Mouse (Mus musculus) kidney, adult 18-20 months (tissue): ENCODE results near the gene Slc30a7.

Experiments
- DNase-seq: peaks from one replicate; pipeline ENCODE4 v3.0.0; 2021

Gene Slc30a7

DNA sequence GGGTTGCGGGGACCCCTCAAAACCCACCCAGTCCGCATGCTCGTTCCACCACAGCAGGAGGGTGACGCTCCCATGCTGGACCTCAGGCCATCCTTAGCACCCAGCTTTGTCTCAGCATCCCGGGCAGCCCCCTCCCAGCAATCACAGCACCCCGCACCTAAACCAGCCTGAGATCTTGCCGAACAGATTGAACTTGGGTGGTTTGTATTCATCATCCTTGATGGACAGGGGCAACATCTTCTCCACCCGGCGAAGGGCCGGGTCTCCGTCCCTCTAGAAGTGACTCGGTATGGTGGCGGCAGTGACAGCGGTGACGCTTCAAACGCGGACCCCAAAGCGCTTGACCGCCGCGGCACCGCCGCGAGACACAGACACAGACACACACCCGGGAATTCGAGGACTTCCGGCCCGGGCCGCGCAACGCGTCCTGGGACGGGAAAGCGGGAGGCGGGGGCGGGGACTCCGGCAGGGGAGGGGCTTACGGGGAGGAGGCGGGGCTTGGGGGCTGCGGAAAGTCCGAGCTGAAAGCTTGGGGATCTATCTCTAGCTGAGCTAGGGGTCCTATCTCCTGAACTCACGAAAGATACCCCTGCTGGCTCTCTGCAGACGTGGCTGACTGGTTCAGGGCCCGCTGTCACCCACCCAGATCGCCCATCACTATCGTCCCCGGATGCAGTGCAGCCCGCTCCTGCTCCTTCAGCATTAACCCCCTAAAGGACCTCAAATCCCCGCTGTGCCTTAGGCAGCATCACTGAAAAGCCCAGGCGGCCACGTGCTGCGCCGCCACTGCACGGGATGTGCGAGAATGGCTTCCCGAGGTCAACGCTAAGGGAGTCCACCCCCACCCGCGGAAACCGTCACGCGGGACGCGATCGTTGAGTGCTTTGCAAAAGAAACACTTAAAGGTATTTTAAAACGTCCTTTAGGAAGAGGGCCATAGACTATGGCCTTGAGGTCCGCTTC, at the start of gene Slc30a7, which contains the start of gene Extl2:
TSS of gene Slc30a7 (minus strand) at position 429 of the 963 bp plus-strand sequence.
TSS of gene Extl2 (plus strand) at position 485 of the 963 bp plus-strand sequence.
- peak; percentile 85 for DNase-seq

DNA sequence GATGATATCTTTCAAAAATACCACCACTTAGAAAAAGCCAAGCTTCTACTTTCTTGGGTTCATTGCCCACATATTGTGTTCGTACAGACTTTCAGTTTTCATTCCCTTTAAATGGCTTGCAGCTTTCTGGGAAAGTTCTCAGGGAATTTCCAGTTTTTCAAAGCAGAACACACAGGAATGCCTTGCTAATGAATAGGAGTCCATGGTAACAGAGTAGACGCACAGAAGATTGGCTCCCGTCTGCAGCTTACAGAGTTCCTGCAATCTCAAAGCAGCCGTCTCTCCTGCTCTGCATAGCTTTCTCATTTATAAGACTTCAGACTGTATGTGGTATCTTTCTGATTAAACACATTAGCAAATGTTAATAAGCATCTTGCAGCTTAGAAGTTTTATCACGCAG, 39.8 kb upstream of the Slc30a7 start:
- no peak for DNase-seq

DNA sequence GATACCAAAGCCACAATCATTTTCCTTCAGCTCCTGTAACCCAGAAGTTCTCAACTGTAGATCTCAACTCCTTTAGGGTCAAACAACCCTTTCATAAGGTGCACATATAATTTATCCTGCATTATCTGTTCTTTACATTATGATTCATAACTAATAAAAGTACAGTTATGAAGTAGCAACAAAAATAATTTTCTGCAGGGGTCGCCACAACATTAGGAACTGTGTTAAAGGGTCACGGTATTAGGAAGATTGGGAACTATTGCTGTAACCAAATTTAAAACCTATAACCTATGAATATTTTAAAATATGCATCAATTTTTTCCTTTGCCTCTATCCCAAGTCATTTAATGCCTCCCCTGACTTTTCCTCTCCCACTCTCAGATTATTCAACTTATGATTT, 38.8 kb upstream of the Slc30a7 start:
- no peak for DNase-seq

DNA sequence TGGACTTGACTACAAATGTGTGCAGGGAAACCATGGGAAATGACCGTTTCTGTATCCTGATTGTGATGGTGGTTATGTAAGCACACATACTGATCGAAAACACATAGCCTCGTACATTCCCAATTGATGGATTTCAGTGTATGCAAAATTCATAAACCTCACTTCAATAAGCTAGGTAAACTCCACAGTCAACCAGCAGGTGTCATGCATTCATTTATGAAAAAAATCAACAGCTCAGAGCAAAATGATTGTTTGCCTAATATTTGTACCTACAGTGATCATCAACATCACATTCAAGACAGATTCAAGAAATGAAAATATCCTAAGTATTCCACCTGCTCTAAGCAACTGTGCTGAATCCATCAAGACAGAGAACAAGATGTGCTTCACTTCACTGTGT, 33.6 kb upstream of the Slc30a7 start:
- no peak for DNase-seq

DNA sequence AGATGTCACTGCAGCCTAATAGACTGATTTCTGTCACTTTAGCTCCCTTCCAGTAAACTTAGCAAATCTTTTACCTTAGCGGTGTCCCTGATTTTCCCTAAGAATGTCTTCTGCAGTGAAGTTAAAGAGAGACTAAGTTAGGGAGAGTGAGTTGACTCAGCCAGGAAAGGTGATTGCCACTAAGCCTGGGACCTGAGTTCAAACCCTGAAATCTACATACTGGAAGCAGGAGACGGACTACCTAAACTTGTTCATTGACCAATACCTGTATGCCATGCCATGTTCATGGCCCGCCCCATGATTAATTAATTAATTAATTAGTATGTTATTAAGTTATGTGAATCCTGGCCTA, 26.6 kb upstream of the Slc30a7 start:
- DNase-seq = peak; percentile 9

DNA sequence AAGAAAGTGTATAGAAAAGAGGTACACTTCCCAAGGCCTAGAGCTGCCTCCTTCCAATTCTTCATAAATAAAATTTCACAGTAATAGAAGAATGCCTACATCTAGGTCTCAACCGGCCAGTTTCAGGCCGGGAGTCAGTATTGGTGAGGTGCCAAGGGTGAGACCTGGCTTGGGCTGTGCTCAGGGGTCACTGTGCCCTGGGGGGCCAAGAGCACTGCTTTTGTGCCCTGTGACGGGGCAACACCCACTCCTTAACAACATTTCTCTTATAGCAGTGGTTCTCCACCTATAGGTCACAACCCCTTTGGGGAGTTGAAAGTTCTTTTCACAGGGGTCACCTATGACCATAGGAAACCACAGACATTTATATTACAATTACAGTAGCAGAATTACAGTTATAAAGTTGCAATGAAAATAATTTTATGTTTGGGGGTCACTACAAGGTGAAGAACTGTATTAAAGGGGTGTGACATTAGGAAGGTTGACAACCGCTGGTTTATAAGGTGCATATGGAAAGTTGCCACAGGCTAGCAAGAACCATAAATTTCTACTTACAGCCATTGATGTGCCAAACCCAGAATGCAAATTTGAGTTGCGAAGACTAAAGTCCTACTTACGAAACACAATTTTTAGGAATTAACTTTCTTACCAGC, 26.1 kb upstream of the Slc30a7 start:
- no peak for DNase-seq

DNA sequence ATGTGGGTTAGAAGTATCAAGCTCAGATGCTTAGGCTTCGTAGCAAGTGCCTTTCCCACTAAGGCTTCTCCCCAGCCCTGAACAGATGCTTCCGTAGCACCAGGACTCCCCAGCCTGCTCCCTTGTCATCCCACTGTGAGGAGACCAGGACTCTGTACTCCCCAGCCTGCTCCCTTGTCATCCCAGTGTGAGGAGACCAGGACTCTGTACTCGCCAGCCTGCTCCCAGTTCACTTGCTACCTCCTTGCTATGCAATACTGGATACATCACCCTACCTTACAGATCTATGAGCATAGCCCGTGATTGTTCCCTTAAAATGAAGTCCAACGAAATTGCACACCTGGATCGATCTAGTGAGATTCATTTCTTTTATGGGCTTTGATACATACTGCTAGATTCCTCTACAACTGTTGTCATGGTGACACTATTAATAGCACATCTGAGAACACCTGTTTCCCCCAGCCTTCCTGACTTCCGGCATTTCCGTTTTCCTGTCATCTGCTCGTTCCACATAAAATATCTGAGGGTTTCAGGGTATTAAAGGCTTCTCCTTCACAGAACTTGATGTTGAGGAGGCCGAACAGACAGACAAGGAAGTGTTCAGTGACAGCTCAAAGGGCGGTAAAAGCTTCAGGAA, 23.1 kb upstream of the Slc30a7 start:
- DNase-seq = no peak

DNA sequence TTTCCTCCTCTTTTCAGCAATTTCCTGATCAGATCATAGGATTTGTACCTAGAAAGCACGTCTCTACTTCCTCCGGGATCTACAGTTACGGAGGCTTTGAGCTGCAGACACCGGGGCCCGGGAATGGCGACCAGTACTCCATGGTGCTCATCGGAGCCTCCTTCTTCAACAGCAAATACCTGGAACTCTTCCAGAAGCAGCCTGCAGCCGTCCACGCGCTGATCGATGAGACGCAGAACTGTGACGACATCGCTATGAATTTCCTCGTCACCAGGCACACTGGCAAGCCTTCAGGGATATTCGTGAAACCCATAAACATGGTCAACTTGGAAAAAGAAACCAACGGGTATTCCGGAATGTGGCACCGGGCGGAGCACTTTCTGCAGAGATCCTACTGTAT, 19.8 kb upstream of the Slc30a7 start:
- no peak for DNase-seq

DNA sequence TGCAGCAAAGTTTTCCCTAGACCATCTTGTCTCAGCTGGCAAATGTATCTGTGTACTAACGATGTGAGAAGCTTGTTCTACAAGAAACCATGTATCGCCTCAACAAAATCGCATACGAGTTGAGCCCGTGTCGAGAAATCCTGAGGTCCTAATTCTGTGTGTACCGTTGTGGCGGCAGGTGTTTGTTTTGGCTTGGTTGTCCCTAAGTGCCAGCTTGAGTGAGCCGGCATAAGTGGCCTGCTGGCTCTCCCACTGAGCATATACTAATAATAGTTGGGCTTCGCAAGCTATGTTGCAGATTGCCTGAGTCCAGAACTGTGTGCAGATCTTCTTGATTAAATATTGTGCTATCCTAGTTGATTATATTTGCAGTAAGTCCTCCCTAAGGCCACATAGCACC, 18.5 kb upstream of the Slc30a7 start:
- DNase-seq = no peak

DNA sequence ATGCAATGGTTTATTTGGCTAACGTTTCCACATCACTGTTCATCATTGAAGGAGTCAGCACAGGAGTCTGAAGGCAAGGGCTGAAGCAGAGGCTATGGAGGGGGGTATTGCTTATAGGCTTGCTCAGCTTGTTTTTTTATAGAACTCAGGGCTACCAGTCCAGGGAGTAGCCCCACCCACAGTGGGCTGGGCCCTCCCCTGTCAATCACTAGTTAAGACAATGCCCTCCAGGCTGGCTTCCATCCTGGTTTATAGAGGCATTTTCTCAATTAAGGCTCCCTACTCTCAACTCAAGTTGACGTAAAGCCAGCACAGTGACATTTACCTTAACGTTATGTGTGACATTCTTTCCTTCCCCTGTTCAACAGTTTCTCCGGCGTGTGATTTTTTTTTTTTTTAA, 17.5 kb upstream of the Slc30a7 start:
- no peak for DNase-seq

DNA sequence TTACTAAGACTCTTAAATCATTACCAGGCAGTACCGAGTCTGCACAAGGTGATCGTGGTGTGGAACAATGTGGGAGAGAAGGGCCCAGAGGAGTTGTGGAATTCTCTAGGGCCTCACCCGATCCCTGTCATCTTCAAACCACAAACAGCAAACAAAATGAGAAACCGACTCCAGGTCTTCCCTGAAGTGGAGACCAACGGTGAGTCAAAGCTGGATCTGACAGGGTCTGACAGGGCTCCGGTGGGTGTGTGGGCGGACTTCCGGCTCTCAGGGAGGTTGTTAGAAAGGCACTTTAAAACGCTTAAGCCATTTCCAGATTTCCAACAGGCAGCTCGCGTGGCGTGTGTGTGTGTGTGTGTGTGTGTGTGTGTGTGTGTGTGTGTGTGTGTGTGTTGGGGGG, 17.0 kb upstream of the Slc30a7 start:
- DNase-seq = no peak

DNA sequence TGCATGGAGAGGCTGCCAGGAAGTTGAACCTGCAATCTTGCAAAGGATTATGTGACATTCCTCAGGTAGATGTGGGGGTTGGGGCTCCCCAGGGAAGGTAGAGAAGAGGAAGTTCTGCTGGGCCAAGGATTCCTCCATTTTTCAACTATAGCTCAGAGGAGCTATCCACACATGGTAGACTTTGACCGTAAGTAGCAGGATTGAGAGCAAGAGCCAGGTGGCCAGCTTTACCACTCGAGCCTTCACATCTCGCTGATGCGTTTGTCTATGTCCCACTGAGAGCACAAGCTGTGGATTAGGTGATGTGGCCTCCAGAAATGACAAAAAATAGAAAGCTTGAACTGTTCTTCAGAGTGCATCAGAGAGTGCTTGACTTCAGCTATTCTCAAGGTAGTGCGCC, 11.9 kb upstream of the Slc30a7 start:
- no peak for DNase-seq

DNA sequence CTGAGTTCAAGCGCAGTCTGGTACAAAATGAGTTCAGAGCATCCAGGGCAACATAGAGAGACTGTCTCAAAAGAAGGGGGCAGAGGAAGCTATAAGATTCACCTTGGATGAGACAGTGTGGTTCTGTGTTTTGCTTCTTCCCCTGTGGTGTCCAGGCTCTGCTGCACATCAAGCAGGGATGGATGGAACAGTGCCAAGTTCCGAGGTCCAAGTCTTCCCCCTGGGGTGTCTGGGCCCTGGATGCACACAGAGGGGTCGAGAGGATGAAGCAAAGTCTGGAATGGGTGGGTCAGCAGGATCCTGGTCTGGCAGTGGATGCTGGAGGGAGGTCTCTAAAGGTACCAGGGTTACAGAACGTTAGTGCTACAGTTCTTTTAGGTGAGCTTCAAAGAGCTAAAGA, 11.4 kb upstream of the Slc30a7 start:
- DNase-seq = no peak

DNA sequence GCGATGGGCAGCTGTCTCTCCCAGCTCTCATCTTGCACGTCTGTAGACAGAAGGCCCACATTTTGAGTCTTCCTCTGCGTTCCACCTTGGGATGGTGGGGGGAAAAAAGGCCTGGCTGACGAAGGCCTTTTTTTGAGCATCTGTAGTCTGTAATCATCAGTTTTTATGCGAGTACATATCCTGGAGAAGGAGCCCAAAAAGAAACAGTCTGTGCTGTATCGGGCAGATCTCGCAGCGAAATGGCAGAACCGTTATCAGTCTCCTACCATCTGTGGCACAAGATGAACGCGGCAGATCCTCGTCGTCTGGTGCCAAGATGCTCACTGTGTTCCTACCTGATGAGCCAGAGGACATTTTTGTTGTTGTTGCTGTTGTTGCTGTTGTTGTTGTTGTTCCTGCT, 8.9 kb upstream of the Slc30a7 start:
- DNase-seq = no peak

DNA sequence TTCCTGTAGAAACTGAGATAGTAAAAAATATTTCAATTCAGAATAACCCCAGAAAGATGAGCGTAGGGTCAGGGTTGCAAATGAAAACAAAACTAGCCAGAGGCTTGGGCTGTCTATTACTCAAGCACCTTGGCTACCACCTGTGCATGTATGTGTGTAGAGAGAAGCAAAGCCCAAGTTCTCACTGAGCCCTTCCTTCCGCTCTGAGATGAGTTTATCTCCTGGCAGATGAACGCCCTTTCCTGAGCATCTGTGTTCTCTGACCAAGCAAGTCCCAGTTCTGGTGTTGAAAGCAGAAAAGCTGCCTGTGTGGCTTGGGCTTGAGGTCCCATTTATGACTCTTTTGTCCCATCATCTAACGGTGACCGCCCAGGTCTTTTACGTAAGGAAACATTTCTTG, 7.7 kb upstream of the Slc30a7 start:
- no peak for DNase-seq

DNA sequence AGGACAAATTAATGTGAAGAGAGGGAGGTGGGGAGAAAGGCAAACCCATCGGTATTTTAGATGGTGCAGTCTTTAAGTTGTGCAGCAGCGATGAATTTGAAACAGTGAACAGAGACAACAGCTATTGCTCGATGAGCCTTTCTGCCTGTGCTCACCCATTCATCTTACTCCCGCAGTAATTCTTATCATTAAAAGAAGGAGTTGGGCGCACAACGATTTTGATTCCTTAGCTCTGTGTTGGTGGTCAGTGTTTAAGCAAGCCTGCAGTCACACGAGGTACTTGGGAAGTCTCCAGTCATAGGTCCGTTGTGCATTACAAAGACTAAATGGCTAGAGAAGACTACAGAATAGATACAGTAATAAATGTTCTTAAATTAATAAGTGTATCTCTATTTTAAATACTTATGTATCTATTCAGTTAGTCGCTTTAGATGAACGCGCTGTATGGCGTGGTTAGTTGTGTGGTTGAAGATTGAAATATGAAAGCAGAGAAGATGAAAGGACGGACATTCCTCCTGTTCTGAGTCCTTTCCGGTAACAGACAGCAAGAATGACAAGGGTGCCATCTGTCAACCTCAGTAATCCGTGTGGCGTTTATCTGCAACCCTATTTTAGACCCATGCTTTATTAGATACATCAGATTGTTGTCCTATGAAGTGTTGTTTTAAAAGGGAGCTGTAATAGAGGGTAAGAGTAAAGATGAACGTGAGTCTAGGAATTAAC, 2.6 kb upstream of the Slc30a7 start:
- no peak for DNase-seq

DNA sequence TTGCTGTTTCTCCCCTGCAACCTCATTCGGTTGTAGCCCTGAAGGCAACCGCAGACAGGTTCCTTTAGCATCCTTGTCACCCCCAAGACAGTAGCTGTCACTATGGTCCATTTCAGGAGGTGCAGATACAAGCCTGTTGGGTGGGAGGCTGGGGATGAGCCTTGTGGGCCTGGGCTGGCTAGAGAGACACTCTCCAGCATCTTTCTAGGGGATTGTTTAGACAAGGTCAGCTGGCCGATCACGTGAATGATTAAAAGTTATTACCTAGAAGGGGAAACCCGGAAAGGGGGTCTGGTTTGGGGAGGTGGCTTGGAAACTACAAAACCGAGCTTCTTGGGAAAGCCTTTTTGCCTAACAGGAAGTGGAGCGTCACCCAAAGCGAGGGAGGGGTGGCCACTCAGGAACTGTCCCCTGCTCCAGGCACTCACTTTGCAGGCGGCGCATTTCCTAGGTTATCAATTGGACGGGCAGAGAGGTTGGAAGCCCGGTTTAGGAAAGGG, 785 bp upstream of the Slc30a7 start:
- DNase-seq = peak; percentile 75

DNA sequence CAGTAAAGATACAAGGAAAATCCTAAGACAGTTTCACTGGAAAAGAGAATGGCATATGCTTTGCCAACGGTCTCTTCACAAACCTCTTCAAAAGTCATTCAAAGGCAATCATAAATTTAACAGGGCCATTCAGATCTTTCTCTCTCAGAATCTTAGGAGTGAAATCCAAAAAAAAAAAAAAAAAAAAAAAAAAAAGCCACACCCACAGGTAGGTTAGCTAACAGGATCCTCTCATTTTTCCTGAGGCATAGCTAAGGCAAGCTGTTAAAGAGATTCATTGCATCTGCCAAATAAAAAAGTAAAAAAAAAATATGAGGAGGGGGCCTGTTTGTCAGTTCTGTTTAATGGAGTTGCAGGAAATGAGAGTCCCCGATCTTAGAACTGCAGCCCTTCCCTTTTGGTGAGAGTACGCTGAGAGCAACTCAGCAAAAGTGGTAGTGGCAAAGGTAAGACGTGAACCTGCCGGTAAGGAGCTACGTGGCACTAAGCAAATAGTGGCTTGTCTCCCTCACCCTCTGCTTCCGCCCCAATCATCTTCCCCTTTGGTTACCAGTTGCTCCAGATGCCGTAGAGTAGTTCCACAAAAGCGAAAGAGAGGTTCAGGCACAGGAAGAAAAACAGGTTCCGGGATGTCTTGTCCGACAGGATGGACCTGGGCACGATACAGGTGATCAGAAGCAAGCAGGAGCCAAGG, 775 bp downstream of the Slc30a7 start:
- DNase-seq = peak; percentile 21

DNA sequence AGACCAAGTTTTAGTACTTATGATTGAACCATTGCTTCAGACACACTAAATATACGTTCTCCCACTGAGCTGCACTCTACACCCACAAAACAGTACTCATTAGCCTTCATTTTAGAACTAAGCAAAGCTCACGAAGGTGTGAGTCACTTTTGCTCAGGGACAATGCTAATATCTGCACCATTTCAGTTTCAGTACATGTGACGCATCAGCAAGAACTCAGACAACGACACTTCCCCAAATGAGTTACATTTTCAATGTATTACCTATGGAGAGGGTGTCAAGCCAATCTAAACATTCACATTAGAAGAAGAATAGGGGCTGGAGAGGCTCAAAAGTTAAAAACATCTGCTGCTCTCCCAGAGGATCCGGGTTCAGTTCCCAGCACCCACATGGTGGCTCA, 10.3 kb downstream of the Slc30a7 start:
- no peak for DNase-seq

DNA sequence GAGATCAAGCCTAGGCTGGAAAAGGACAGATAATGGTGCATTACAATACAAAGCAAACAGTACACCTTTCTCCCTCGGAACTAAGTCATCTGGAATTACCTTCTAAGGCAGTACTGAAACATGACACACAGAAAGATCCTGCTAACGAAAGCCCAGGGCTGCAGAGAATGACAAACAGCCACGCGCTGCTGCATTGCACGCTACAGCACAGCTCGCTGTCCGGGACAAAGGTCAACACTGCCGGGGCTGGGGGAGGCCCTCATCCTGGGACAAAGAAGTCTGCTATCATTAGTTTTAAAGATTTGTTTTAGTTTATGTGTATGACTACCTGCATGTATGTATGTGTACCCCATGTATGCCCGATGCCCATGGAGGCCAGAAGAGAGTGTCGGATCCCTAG, 14.2 kb downstream of the Slc30a7 start:
- DNase-seq = peak; percentile 10

DNA sequence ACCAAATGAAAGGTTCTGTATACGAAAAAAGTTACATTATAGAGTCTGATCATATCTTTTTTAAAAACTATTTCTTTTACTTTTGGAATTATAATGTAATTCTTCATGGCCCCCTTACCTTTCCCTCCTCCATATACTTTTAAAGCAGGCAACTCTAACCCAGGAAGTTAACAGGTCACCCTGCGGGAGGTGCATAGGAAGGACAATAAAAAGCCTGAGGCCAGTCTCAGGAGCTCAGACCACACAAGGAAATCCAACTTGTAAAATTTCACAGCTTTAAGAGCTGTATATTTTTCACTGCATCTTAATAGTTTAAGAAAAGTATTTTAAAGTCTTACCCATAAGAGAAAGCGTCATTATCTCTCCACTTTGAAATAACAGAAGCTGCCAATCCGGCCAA, 14.6 kb downstream of the Slc30a7 start:
- DNase-seq = no peak

DNA sequence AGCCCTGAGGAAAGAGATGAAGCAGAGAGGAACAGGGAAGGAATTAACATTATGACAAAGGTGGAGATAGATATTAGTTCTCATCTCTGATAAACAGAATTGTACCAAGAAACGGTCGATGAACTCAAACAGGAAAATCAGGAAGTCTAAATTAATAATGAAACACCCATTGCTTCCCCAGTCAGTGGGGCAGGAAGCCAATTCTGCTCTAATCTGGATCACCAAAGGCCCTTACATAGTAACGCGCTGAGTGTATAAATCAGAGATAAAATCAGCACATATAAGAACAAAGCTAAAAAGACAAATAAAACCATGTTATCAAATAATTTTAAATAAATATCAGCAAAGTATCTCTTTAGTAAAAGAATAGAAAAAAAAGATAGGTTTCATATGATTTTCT, 15.1 kb downstream of the Slc30a7 start:
- no peak for DNase-seq
